Mouse (Mus musculus): ENCODE results near the gene Tspan14.

The Tspan14 gene

DNA sequence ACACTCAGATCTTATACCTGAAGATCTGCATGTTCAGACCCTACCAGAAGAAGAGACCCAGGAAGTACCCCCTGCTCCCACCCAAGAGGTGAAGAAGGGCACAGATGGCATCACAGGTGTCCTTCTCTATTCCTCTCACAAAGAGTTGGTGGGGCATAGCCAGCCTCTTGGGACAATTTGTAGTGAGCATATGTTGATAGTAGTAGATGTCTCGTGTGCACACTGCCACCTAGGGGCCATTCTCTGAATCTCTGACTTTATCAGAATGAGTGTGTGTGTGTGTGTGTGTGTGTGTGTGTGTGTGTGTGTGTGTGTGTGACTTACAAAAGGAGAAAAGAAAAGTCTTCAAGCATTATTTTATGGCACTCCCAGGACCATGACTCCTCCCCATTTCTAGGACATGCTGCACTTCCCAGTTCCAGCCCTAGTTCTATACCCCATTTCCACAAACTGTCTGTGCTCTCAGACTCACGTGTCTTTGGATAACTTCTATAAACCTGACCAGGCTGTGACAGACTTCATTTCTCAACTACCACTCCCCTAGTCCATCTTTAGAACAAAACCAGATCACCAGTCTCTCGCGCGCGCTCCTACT, 8.6 kb upstream of the Tspan14 start:
- in situ Hi-C loops (cut with MboI, MseI), result loop anchor here (5.0 kb wide), 1 partner anchor 52 kb away; no protein-coding TSS in a partner anchor

DNA sequence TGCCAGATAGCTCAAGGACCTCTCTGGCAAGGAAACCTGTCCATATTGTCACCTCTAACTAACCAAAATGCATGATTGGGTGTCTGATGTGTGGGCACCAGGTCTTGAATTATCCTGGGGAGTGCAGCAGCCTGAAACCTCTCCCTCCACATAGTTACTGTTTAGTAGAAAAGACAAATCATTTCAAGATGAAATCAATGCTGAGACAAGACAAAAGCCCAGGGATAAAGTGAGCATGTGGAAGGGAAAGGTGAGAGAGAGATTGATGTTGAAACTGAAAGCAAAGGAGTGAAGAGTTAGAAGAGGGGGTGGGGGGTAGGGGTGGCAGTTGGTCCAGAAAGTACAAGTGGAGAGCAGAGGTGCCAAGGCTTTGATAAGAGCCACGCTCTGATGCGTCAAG, 1.4 kb upstream of the Tspan14 start:
- in situ Hi-C loops (cut with MboI, MseI), result no loop called here

DNA sequence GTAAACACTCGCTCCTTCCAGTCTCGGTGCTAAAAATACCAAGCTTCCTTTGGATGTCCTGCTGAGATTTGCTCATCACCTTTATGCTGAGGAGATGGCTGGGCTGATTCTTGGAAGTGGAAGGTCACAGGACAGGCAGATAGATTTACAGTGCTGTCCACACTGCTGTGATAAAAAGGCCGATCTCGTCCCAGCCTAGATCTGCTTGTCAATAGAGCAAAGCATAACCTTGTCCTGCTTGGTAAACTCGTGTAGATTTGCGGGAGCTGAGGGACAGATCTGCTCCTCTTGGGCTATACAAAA, 942 bp upstream of the Tspan14 start:
- in situ Hi-C loops (cut with MboI, MseI), result no loop called here

DNA sequence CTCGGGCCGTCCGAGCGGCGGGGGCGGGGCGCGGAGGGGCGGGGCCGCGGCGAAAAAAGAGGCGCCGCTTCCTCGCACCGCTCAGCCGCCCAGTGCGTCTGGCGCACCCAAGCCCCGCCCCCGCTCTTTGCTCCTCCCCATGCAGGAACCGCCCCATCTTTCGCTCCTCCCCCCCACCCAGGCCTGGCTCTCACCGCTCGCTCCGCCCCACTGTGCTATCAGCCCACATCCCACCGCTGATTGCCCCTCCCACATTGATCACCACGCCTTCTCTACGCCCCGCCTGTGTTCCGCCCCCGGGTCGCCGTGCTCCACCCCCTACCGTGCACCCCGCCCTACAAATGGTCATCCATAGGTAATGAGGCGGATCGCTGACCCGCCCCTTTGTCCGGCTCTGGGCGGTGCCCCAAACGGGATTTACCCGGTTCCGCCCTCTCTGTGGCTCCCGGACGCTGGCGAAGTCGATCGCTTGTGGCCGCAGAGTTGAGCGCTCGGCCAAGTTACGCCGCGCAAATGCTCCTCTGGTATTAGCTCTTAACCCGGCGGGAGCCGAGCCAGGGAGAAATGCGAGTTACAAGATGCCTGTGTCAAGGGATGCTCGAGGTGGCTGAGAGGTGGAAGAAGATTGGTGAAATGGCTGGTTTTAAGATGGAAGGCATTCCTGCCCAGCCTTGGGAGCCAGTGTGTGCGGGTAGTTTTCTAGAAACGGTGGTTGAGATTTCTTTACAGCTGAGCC, 423 bp upstream of the Tspan14 start:
- in situ Hi-C loops (cut with MboI, MseI), result no loop called here

DNA sequence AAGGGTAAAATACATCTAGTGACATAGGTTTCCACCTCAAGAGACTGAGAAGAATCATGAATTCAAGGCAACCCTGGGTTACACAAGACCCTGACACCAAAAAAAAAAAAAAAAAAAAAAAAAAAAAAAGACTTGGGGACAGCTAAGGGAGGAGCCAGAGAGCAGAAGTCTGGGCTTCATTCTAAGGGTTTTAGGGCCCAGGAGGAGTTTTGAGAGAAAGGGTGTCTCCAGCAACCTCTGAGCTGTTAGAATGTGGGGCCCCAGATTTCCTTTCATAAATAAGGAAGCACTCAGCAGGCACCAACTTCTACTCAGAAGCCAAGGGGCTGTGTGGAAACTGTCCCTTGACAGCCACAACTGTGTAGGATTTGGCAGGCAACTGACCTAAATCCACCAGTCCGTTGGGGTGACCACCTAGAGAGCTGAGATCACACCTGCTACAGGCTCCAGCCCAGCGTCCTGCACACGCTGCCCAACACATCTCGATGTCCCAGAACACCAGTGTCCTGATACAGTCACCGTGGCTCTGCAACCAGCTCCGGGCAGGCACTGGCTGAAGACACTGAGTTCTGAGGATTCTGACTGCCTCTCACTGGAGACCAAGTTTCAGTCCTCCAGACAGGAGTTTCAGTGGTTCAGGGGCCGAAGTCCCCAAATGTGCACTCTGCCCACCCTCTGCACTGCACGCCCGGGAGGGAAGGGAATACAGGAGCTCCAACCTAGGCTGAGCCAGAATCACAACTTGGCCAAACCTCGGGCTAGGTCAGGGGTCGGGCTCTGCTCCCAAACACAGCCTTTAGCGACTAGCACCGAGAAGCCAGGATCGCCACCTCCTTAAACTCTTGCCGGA, 875 bp downstream of the Tspan14 start:
- in situ Hi-C loops (cut with MboI, MseI), result no loop called here

DNA sequence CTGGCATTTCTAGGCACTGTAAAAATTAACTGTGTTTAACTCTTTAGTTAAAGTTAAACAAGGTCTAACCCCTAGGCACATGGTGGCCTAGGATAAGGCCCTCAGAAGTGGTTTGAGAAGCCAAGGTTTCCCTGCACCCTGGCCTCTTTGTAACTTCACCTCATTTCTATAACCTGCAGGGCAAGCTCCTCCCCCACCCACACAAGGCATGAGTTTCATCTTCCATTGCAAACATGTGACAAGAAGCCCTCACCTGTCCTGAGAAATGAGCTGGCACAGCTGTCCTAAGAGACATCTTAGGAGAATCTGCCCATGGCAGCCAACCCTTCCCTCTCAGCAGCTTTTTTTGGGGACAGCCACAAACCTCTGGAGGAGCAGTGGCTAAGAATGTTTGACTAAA, 1.7 kb downstream of the Tspan14 start:
- in situ Hi-C loops (cut with MboI, MseI), result no loop called here

DNA sequence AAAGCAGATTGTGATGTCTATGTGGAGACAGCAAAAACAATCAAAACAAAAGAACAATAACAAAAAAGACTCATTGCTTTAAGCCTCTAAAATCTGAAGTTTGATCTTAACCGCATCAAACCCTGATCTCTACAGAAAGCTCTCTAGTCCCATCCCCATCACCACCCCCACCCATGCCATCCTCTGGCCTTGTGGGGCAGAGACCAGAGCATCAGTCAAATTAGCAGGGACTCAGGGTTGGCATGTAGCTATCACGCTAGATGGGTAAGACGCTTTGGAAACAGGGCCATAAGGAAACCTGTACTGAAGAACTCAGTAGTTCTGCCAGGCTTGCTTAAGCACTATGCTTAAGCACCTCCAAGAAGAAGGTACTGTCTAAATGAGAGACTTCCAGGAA, 2.4 kb downstream of the Tspan14 start:
- in situ Hi-C loops (cut with MboI, MseI), result no loop called here

DNA sequence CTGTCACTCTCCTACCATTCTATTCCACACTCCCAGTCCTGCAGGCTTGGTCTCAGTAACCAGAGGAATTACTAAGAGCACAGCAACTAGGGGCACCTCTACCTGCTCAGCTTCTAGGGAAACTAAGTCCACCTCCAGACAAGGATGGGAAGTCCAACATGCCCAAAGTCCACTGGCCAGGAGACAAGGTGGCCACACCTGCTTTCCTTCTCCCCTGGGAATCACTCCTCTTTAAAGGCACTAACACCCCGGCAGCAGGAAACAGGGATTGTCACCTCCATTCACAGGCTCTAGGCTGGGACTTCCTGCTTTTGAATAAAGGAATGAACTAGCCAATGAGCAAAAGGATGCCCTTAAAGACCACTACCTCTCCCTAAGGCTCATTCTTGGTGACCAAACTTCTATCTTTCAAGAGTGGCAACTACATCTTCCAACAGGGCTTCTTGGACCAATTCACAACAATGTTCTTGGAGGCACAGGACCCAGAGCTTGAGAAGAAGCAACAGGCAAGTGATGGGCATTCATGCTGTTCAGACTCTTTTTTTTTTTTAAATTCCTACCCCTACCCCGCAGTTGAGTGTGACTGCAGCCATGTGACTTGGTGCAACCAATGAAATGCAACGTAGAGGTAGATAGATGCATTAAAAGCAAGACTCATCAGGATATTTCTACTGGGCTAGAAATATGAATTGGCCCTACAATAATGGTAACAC, 3.0 kb downstream of the Tspan14 start:
- in situ Hi-C loops (cut with MboI, MseI), result no loop called here

DNA sequence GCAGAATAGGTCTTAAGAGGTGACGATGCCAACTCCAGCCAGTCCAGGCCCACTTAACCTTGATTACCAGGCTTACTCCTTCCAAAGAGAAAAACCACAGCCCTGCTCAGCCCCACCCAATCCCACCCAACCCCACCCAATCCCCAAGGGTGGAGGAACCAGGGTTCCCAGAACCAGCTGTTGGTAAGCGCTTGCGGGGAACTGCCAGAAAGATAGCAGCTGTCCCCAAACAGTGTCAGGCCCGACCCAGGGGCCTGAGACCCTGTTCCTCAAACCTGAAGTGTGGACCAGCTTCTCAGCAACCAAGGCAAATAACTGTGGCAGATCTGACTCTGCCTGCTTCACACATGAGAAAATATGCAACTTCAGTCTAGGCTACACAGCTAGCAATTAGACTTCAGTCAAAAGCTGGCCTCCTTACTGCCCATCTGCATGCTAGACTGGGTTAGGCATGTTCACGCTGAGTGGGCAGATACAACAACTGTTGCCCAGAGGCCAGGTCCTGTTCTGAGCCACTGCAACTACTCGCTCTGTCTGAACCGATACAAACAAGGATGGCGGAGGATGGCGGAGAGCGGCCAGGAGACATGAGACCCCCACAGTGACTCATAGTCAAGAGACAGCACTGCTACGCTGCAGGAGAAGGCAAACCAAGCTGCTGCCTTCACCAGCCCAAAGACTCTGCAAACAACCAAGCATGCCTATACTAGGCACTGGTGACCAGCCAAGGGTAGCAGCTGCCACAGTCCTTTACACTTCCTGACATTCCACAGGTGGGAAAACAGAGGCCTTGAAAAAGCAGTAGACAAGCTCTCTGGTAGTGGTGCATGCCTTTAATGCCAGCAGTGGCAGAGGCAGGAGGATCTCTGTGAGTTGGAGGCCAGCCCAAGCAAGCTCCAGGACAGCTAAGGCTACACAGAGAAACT, 4.0 kb downstream of the Tspan14 start:
- in situ Hi-C loops (cut with MboI, MseI), result no loop called here

DNA sequence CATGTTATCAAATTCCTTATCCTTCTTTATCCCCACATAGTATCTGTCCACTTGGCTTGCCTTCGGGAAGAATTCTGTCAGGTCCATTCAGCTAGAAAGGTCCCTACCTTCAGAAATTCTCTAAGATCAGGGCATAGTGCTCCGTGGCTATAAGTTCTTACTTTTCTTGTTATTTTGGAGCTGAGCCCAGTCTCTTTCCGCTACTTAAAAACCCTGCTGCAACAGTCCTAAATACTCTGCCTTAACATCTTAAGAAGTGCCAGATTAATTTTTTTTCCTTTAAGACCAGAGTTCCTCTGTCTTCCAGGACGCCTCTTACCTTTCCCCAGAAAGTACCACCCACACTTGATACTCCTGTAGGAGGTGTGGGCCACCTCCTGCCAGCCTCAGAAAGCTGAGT, 6.4 kb downstream of the Tspan14 start:
- in situ Hi-C loops (cut with MboI, MseI), result no loop called here

DNA sequence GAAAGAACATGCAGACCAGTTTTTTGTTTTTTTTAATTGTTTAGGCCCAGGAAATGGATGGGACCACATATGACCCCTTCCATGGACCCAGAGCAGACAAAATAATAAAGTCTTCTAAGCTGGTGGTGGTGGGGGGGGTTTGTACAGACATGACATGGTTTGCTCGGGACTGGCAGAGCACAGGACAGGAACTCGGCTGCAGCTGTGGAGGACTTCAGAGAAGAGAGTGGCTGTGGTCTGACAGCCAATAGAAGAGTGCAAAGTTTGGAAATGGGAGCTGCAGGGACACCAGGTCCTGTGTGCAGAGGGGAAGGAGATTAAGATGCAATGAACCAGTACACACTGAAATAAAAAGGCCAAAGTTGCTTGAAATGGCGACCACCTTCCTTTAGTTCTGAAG, 7.0 kb downstream of the Tspan14 start:
- in situ Hi-C loops (cut with MboI, MseI), result no loop called here

DNA sequence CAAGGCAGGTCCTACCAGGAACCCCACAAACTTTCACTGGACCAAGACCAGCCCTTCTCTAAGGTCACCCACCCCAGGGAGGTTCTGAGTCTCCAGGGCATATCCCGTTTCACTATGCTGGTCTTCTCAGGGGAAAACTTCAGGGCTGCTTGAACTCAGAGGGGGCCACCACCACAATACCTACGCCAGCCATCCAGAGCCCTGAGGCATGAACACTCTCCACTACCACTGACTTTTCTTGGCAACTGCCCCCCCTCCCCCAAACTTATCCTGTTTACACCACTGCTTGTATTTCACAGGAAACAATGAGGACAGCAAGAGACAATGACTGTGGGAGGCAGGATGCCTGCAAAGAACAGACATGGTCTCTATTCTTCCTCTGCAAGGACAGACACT, 7.6 kb downstream of the Tspan14 start:
- in situ Hi-C loops (cut with MboI, MseI), result no loop called here

DNA sequence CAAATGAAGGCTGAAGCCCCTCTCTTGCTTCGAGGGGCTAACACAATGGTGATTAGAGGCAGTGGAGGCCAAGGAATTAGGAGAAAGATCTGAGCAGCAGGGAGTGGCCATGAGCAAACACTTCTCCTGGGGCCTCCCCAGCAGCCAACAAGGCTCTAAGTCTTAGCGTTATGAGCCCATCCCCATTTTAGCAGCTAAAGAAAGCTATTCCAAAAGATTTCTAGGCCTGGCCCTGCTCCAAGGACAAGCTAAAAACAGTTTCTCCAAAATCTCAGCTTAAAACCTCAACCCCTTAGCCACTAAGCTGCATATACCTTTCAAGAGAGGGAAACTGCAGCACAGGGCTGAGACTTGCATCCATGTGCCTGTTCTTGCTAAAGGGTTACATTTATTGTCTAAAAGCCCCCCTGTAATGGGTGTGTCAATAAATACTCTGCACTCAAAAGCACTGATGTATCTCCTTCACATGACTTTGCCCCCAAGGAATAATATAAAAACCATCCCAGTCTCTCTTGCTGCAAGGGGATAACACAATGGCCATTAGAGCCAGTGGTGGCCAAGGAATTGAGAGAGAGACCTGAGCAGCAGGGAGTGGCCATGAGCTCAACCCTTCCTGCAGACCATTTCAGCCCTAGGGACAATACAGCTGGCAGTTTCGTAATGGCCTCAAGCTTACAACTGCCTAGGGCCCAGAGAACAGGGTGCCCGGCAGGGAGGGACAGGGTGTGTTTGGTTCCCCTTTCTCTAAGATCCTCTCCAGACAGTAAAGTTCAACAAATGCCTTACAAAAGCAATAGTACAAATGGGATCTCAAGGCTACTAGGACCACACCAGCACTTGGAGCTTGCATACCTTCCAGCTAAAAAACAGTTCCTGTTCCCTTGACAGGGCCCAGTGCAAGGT, 8.3 kb downstream of the Tspan14 start:
- in situ Hi-C loops (cut with MboI, MseI), result no loop called here

DNA sequence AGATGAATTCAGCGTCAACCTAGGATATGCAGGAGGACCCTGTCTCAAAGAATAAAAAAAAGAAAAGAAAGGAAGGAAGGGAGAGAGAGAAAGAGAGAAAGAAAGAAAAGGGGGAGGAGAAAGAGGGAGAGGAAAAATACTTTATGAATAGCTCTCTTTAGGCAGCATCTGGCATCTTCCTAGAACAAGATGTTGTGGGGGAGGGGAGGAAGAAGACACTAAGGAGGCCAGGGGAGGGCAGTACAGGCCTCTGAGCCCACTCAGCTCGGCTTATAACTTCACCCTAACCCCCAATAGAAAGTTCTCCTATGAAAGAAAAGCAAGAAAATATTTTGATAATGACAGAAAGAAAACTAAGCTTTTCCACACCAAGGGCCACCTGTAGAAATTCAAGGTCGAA, 9.0 kb downstream of the Tspan14 start:
- in situ Hi-C loops (cut with MboI, MseI), result no loop called here

DNA sequence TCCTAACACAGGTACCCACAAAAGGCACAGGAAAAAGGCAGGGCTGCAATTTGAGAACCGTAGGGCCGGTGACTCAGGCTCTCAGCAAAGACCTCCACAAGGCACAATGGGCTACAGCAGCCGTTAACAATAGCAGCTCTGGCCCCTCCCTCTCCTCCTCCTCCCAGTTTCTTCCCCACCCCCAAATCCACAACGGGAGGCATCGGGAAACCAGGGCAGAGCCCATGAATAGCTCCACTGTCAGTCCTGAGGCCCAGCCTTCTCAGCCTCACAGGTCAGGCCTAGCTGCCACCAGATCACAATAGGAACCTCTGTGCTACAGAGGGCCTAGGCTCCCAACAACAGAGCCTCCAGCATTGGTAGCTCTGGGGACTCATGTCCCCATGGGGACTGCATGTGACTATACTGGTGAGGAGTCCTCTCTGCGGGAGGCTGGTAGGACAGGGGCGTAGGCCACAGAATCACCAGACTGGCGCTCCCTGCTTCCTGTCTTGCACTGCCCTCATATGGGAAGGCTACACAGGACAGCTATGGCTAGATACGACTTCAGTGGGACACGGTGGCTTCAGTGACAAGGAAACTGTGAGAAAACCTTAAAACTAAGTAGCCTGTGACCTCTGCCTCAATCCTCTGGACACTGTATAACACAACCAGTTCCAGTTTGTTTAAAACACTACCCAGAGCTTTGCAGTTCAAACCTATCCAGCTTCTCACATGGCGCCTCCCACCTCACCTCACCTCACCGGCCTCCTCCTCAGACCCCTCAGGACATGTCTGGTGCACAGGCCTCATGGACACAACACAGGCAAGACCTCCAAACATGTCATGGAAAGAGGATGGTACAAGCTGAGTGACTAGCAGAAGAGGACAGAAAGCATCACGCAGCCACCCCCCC, 10.1 kb downstream of the Tspan14 start:
- in situ Hi-C loops (cut with MboI, MseI), result no loop called here

DNA sequence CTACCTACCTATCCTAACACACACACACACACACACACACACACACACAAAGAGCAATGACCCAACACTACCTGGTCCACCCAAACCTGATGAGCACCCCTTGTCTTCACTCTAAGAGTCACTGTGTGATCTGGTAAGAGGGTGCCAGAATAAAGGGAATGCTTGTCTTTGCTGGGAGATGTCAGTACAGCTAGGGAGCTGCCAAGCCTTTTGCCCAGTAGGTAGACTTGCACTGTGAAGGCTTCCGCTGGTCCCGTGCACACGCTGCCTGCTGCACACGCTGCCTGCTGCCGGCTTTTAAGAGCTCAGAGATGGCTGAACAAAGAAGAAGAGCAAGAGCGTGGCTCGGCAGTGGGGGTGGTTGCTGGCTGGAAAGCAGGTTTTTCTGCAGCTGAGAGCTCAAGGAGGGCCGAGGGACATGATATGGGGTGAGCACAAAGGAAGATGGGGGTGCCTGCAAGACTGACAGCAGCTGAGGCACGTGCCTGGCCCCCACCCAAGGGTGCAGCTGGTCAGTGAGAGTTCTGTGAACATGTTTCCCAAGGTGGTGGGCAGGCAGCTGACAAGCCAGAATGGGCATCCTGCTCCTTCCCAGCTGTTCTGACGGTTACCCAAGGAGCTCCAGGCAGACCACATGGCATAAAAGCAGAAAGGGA, 10.9 kb downstream of the Tspan14 start:
- in situ Hi-C loops (cut with MboI, MseI), result no loop called here

DNA sequence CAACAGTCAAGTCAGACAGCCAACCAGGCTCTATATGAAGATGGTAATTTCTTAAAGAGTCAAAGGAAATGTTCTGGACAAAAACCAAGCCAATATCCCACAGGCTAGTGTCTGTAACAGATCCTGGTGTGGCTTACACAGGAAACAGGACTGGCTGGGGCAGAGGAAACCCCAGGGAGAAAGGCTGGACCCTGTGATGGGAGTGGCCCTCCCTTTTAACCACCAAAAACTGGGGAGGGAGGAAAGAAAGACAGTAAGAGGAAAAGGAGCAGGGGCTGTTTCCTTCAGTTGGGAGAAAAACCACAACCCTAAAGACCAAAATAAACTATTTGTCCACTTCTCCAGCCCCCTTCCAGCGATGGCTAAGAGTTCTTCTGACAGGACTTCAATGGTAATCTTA, 11.5 kb downstream of the Tspan14 start:
- in situ Hi-C loops (cut with MboI, MseI), result no loop called here

DNA sequence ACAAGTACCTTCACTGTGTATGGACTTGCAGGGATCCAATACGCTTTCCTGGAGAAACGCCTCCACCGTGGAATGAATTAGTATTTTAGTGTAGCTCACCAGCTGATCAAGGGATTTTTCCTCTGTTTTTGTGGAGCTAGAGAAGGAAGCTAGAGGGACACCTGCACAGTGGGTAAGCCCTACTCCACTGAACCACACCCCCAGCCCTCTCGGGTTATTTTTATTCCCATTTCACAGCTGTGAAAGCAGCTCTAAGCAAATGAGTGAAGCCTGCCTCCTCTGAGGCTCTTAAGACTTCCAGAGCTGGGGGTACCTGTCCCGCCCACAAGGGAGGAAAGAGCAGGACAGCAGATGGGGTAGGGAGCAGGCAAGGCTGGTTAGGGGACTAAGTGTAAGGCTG, 13.2 kb downstream of the Tspan14 start:
- in situ Hi-C loops (cut with MboI, MseI), result no loop called here

DNA sequence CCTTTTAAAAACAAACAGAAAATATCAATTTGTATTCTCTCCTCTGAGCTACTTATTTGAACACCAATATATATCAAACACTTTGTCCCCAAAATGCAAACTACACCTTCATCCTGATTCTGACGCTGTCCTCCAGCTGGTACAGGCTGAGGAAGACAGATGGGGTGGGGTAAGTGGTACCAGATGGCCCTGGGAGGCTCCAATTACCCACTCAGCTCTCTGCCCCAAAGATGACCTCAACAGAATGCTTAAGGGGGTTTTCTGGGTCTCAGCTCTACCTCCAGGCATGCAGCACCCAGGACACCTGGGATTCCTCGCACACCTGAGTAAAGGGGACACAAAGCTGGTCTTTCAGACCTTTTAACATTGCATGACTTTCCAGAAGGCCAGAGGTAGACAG, 13.9 kb downstream of the Tspan14 start:
- in situ Hi-C loops (cut with MboI, MseI), result no loop called here

Data from T-helper 2 cell (primary cell).